Mouse (Mus musculus): Measurements from ENCODE around the gene Mrpl37. TPM values are rescaled to one million over a fixed set of nuclear protein-coding genes. Genes with fewer than 3 reads are reported as not detected.

The Mrpl37 gene
- polyA plus RNA-seq, 1 experiment from 2014 or later: 81.9 TPM

DNA sequence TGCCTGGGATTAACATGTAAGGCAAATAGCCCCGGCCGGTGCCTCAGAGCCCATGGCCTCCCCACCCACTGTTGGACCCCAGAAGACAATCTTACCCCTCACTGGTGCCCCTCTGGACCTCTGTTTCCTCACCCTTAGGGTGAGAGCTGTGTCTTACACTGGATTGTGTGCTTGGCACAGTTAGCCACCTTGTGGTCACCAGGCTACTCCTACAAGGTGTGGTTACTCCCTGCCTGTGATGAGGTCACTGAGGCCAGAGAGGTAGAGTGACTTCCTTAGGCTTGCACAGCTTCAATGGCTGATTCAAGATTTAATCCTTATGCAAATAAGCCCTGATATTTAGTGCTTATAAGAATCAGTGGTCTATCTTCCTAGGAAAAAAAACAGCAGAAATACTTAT lies 29.7 kb downstream of the Mrpl37 start:
- Histone ChIP-seq H3K27me3 (no peaks in the 10 kb centered on the region), H3K4me3 (no peak overlapping the region), H3K4me1 (peaks cover 12% of the 10 kb centered on the region), H3K4me2 (no peak overlapping the region), H3K36me3 (ENCODE audit: poor library complexity, severe bottlenecking) (peaks cover 92% of the 10 kb centered on the region), H3K9me3 (replicated peaks) (no peaks in the 10 kb centered on the region), H3K27ac (no peak overlapping the region), H3K9ac (no peak overlapping the region)
- no peak for ATAC-seq
- WGBS: 83% methylated on average over 2 of the region's 2 CpGs

DNA sequence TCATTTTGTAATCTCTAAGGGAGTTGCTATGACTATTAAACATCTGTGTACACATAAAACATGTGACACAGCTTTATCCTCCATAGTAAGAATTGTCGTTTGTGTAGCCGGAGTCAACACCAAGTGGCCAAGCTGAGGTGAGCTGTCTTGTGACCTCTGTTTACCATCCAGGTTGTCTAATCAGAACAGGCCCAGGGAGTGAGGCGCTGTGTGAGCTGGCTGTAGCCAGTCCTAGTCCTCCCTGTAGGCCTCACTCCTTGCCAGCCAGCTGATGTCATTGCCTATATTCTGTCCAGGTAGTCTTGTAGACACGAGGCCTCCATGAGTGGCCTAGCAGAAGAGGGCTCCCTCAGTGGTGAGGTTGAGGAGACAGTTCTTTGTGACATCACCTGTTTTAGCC lies 31.0 kb downstream of the Mrpl37 start:
- Histone ChIP-seq H3K27me3 (no peaks in the 10 kb centered on the region), H3K4me2 (no peak overlapping the region), H3K4me3 (no peak overlapping the region), H3K4me1 (peaks cover 12% of the 10 kb centered on the region), H3K9ac (no peak overlapping the region), H3K9me3 (replicated peaks) (no peaks in the 10 kb centered on the region), H3K27ac (no peak overlapping the region), H3K36me3 (ENCODE audit: poor library complexity, severe bottlenecking) (peaks cover 92% of the 10 kb centered on the region)
- no peak; the same call in 1 of the 2 replicates for ATAC-seq
- 93% methylated on average over 4 of the region's 4 CpGs for WGBS

DNA sequence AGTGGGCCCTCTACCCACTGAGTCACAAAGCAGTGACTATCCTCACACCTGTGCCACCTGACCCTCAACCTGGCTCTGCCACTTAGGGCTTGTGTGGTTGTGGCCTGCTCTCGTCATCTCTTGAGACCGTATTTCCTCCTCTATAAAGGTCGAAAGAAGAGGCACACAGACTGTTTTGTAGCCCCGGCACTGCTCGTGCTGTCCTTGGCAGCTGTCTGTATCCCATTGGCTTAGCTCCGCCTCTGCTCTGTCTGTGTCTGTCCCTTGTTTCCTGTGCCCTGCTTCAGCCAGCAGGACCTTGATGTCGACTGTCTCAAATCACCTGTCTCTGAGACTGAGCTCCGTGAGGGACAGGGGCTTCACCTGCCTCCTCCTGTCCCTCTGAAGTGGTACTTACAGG lies 40.2 kb downstream of the Mrpl37 start:
- no peak overlapping the region for H3K4me3 ChIP-seq
- no peaks in the 10 kb centered on the region for H3K9me3 ChIP-seq (replicated peaks)
- no peak overlapping the region for H3K4me2 ChIP-seq
- WGBS: 68% methylated on average over 8 of the region's 8 CpGs
- no peak for ATAC-seq
- H3K9ac ChIP-seq: peak overlapping the region; percentile 16; the same call in 1 of the 2 replicates
- peaks cover 50% of the 10 kb centered on the region for H3K4me1 ChIP-seq
- H3K36me3 ChIP-seq (ENCODE audit: poor library complexity, severe bottlenecking): peaks cover 38% of the 10 kb centered on the region
- peaks cover 26% of the 10 kb centered on the region for H3K27me3 ChIP-seq
- H3K27ac ChIP-seq: no peak overlapping the region

DNA sequence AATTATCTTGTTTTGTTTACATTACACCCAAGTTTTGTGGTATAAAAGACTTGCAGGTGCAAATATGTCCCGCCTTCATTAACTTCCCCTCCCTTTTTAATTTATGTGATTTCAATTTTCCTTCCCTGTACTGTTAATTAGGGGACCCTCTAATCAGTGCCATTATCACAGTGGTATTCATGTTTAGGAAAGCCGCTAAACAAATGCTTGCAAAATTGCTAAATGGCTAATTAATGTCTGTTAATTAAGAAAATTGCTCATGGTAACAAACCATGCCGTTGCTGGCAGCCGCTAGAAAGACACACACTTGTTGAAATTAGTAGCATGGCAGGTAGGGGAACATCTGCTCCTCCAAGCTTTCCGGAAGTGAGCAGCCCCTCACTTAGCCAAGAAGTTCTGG lies 41.3 kb downstream of the Mrpl37 start:
- H3K9ac ChIP-seq: no peak overlapping the region
- no peak overlapping the region for H3K27ac ChIP-seq
- H3K4me3 ChIP-seq: no peak overlapping the region
- peak; percentile 62; the same call in 1 of the 2 replicates for ATAC-seq
- peaks cover 61% of the 10 kb centered on the region for H3K4me1 ChIP-seq
- H3K4me2 ChIP-seq: no peak overlapping the region
- peaks cover 30% of the 10 kb centered on the region for H3K27me3 ChIP-seq
- H3K9me3 ChIP-seq (replicated peaks): no peaks in the 10 kb centered on the region
- 27% methylated on average over 5 of the region's 5 CpGs for WGBS
- H3K36me3 ChIP-seq (ENCODE audit: poor library complexity, severe bottlenecking): peaks cover 28% of the 10 kb centered on the region

DNA sequence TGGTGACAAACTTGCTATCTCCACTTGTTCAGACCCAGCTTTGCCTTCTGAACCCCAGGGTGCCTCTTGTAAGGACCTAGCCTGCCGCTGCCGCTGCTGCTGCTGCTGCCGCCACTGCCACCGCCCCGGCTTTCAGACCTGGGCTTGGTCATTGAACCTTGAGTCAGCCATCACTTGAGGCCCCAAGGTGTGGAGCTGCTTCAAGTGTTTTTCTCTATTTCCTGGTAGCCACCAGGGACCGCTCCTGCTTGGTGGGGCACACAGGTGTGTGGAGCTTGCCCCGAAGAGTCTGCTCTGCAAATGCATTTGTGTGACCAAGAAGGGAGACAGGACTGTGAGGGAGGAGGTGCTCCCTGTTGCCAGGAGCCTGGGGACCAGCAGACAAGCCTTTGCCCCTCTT lies 41.8 kb downstream of the Mrpl37 start:
- WGBS: 68% methylated on average over 7 of the region's 7 CpGs
- Histone ChIP-seq H3K4me3 (no peak overlapping the region), H3K9ac (no peak overlapping the region), H3K27me3 (peaks cover 30% of the 10 kb centered on the region), H3K36me3 (ENCODE audit: poor library complexity, severe bottlenecking) (peaks cover 23% of the 10 kb centered on the region), H3K27ac (no peak overlapping the region), H3K4me1 (peaks cover 66% of the 10 kb centered on the region), H3K4me2 (no peak overlapping the region), H3K9me3 (replicated peaks) (no peaks in the 10 kb centered on the region)
- ATAC-seq: no peak

DNA sequence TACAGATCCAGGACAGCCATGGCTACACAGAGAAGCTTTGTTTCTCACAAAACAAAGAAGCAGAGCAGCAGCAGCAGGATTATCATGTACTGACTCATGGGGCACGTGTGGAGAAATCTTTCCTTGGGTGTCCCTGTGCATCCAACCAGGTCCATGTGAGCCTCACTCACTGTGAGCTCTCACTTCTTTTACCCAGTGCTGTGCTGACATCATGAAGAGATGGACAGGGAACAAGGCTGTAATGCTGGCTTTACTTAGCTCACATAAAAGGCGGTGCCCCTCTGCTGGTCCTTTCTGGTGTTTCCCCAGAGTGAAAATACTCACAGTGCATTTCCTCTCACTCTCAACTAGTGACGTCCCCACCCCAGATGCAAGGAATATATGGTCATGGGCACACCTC lies 45.2 kb downstream of the Mrpl37 start:
- H3K27ac ChIP-seq: no peak overlapping the region
- H3K36me3 ChIP-seq (ENCODE audit: poor library complexity, severe bottlenecking): no peaks in the 10 kb centered on the region
- no peak for ATAC-seq
- H3K4me2 ChIP-seq: no peak overlapping the region
- WGBS: 62% methylated on average over 3 of the region's 3 CpGs
- no peak overlapping the region for H3K4me3 ChIP-seq
- 0 out of 2 replicates have a peak overlapping the region, but pooled peaks have one; percentile 13 for H3K9ac ChIP-seq
- H3K4me1 ChIP-seq: peaks cover 97% of the 10 kb centered on the region
- no peaks in the 10 kb centered on the region for H3K9me3 ChIP-seq (replicated peaks)
- peaks cover 16% of the 10 kb centered on the region; the same call in 1 of the 2 replicates for H3K27me3 ChIP-seq

DNA sequence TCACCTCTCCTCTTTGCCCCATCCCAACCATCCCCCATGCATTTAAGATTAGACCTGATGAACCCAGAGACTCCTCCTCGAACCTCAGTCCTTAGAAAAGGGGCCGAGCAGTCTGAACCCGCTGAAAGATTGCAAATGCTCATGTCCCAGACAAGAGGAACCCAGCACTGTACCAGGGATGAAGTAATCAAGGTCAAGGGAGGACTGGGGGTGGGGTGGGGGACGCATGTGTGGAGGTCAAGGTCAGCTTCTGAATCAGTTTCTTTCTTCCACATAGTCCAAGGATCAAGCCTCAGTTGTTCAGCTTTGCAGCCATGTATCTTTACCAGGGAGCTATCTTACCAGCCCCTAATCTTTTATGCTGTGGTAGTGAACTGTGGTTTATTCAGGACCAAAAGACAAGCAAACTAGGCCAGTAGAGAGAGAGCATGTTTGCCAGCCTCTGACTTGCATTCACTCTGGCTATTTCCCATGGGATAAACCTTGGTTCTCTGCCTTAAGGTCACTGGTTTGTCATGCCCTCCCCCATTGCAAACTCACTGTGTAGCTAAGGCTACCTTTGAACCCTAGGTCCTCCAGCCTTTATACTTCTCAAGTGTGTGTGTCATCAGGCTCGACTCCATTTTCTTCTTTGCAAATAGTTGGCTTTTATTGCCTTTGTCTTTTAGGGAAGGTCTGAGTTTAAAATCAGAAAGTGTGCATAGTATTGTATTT lies 46.2 kb downstream of the Mrpl37 start:
- H3K27ac ChIP-seq: no peak overlapping the region
- peaks cover 4% of the 10 kb centered on the region; the same call in 1 of the 2 replicates for H3K36me3 ChIP-seq (ENCODE audit: poor library complexity, severe bottlenecking)
- H3K4me1 ChIP-seq: peaks cover 97% of the 10 kb centered on the region
- no peak overlapping the region for H3K9ac ChIP-seq
- no peak overlapping the region for H3K4me3 ChIP-seq
- H3K9me3 ChIP-seq (replicated peaks): no peaks in the 10 kb centered on the region
- H3K4me2 ChIP-seq: no peak overlapping the region
- peaks cover 15% of the 10 kb centered on the region; the same call in 1 of the 2 replicates for H3K27me3 ChIP-seq
- 75% methylated on average over 5 of the region's 5 CpGs for WGBS
- no peak for ATAC-seq

DNA sequence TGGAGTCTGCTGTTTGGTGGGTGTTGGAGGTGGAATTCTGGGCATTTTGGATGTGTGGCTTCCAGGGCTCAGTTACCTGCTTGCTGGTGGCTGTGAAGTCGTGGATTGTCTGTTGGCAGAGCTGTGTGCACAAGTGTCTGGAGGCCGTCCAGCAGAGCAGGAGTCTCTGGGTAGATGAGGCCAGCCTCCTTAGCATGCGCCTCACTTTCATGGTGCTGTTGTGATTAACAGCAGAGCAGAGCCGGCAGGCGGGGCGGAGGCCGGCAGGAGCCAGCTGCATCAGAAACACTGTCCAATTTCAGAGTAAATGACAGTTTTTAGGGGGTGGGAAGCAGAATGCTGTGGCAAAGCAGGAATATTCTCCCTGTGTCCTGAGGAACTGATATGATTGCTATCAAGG lies 47.6 kb downstream of the Mrpl37 start:
- peak overlapping the region; percentile 45 for H3K27ac ChIP-seq
- peaks cover 5% of the 10 kb centered on the region; the same call in 1 of the 2 replicates for H3K36me3 ChIP-seq (ENCODE audit: poor library complexity, severe bottlenecking)
- H3K9me3 ChIP-seq (replicated peaks): no peaks in the 10 kb centered on the region
- peak; percentile 31; the same call in 1 of the 2 replicates for ATAC-seq
- WGBS: 29% methylated on average over 7 of the region's 7 CpGs
- peak overlapping the region; percentile 47 for H3K9ac ChIP-seq
- no peak overlapping the region for H3K4me3 ChIP-seq
- 0 out of 2 replicates have a peak overlapping the region, but pooled peaks have one; percentile 6 for H3K4me2 ChIP-seq
- H3K27me3 ChIP-seq: peaks cover 15% of the 10 kb centered on the region; the same call in 1 of the 2 replicates
- H3K4me1 ChIP-seq: peaks cover 95% of the 10 kb centered on the region

DNA sequence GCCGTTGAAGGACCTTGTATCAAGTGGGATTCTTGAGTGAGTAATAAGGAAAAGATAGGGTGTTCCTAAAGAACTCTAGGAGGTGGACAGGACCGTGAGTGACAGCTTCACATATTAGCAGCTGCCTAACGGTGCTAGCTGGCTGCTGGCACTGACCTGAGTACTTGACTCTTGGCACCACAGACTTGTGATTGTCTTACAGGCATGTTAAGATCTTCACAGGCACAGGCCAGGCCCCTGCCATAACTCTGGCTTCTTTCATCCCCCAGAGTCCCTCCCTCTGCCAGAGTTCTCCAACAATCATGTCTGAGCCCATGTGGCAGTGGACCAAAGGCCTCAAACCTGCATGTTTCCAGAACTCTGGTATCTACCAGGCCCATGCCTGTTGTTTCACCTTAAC lies 48.1 kb downstream of the Mrpl37 start:
- H3K4me2 ChIP-seq: no peak overlapping the region
- H3K27me3 ChIP-seq: peaks cover 15% of the 10 kb centered on the region; the same call in 1 of the 2 replicates
- ATAC-seq: no peak
- no peaks in the 10 kb centered on the region for H3K9me3 ChIP-seq (replicated peaks)
- peaks cover 96% of the 10 kb centered on the region for H3K4me1 ChIP-seq
- H3K4me3 ChIP-seq: no peak overlapping the region
- H3K9ac ChIP-seq: peak overlapping the region; percentile 47; the same call in 1 of the 2 replicates
- peaks cover 5% of the 10 kb centered on the region; the same call in 1 of the 2 replicates for H3K36me3 ChIP-seq (ENCODE audit: poor library complexity, severe bottlenecking)
- H3K27ac ChIP-seq: peak overlapping the region; percentile 45; the same call in 1 of the 2 replicates
- WGBS: 76% methylated on average over 3 of the region's 3 CpGs

DNA sequence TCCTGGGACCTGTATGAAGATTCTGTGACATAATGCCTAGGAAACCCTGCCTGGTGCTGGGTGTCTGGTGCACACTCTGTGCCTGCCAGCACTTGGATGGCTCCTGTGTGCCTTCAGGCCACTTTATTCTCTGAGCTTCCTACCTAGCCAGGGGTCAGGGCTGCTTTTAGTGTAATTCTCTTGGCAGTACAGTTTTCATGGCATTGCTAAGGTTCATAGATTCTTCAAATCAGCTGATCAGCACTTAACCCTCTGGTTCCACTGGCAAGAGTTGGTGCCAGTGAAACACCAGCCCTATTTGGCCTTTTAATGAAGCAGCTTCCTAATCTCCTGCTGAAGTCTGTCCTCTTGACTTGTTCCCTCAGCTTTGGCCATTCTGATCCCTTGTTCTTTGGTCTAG lies 49.4 kb downstream of the Mrpl37 start:
- no peak for ATAC-seq
- no peak overlapping the region for H3K4me2 ChIP-seq
- no peak overlapping the region for H3K9ac ChIP-seq
- no peak overlapping the region for H3K4me3 ChIP-seq
- peaks cover 5% of the 10 kb centered on the region for H3K36me3 ChIP-seq (ENCODE audit: poor library complexity, severe bottlenecking)
- H3K27me3 ChIP-seq: 0 out of 2 replicates have a peak, but pooled peaks cover 6% of the 10 kb centered on the region
- peaks cover 90% of the 10 kb centered on the region for H3K4me1 ChIP-seq
- H3K9me3 ChIP-seq (replicated peaks): no peaks in the 10 kb centered on the region
- H3K27ac ChIP-seq: no peak overlapping the region

DNA sequence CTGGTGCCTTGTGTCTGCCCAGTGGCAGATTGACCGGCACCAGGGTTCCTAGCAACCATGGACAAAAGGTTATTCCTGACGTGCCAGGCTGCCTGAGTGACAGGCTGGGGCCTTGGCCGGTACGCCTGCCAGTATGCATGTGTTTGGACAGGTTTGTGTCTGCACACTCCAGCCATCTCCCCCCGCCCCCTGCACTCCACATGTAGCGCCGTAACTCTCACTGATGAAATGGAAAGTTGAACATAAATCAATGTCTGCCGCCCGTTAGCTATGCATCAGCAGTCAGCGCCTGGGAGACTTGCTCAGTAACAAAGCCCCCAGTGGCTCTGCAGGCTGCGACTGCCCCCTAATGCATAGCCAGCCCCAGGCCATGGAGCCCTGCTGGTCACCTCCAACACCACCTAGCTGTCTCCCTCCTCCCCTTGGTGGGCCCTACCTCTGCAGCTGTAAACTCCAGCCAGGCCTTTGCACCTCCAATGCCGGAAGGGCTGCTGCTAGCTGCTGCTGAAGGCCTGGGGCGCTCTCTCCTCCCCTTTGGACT lies 50.6 kb downstream of the Mrpl37 start:
- WGBS: 42% methylated on average over 13 of the region's 13 CpGs
- H3K27ac ChIP-seq: no peak overlapping the region; the same call in 1 of the 2 replicates
- peak; percentile 31; the same call in 1 of the 2 replicates for ATAC-seq
- peaks cover 80% of the 10 kb centered on the region for H3K4me1 ChIP-seq
- no peak overlapping the region for H3K4me2 ChIP-seq
- H3K4me3 ChIP-seq: no peak overlapping the region
- no peaks in the 10 kb centered on the region for H3K9me3 ChIP-seq (replicated peaks)
- no peaks in the 10 kb centered on the region for H3K27me3 ChIP-seq
- peaks cover 5% of the 10 kb centered on the region for H3K36me3 ChIP-seq (ENCODE audit: poor library complexity, severe bottlenecking)
- no peak overlapping the region for H3K9ac ChIP-seq

DNA sequence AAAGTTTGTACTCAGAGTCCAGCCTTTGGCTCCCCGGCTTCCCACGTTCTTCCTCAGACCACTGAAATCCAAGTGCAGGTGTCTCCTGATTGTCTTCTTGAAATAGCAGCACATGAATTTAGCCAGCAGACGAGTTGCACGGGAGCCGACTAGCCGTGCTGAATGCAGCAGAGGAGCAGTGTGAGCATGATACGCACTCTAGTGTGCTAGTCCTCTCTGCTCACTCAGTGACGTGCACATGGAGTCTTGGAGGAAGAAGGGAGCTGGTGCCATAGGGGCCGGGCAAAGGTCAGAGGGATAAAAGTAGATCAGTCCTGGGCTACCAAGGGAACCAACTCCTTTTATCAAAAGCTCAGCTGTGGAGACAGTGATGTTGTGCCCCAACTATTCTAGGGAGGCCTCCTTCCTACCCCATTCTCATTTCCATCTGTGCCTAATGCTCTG lies 52.8 kb downstream of the Mrpl37 start:
- Histone ChIP-seq H3K4me1 (peaks cover 58% of the 10 kb centered on the region), H3K36me3 (ENCODE audit: poor library complexity, severe bottlenecking) (peaks cover 22% of the 10 kb centered on the region), H3K9ac (no peak overlapping the region), H3K27ac (no peak overlapping the region), H3K27me3 (no peaks in the 10 kb centered on the region), H3K4me3 (no peak overlapping the region), H3K4me2 (no peak overlapping the region), H3K9me3 (replicated peaks) (no peaks in the 10 kb centered on the region)
- 91% methylated on average over 9 of the region's 9 CpGs for WGBS
- no peak for ATAC-seq
